Mouse (Mus musculus): Measurements from ENCODE around the gene Mybph.

The Mybph gene

GRCm38 (mm10) chr1:134193126-134193525 is at the start of gene Mybph:
Mybph (plus strand) TSS chr1:134193448.
- DNase-seq (ENCODE audit: low read depth) = no peak

- no peak for DNase-seq (ENCODE audit: low read depth)
Measured at GRCm38 (mm10) chr1:134146066-134146465, 47.2 kb upstream of the Mybph start.

GRCm38 (mm10) chr1:134150076-134150475 is 43.2 kb upstream of the Mybph start:
- no peak for DNase-seq (ENCODE audit: low read depth)

- no peak for DNase-seq (ENCODE audit: low read depth)
Measured at GRCm38 (mm10) chr1:134150745-134151144, 42.5 kb upstream of the Mybph start.

GRCm38 (mm10) chr1:134151655-134152412 is 41.4 kb upstream of the Mybph start:
- peak; percentile 78 for DNase-seq (ENCODE audit: low read depth)

GRCm38 (mm10) chr1:134152626-134153590 is 40.3 kb upstream of the Mybph start:
- no peak for DNase-seq (ENCODE audit: low read depth)

GRCm38 (mm10) chr1:134154121-134154520 is 39.1 kb upstream of the Mybph start:
- no peak for DNase-seq (ENCODE audit: low read depth)

- DNase-seq (ENCODE audit: low read depth) = peak; percentile 23
Measured at GRCm38 (mm10) chr1:134154655-134155054, 38.6 kb upstream of the Mybph start.

- no peak for DNase-seq (ENCODE audit: low read depth)
Measured at GRCm38 (mm10) chr1:134160404-134160803, 32.8 kb upstream of the Mybph start.

- DNase-seq (ENCODE audit: low read depth) = no peak
Measured at GRCm38 (mm10) chr1:134161399-134161798, 31.8 kb upstream of the Mybph start.

- no peak for DNase-seq (ENCODE audit: low read depth)
Measured at GRCm38 (mm10) chr1:134162510-134163225, 30.6 kb upstream of the Mybph start.

GRCm38 (mm10) chr1:134163476-134163875 is 29.8 kb upstream of the Mybph start:
- DNase-seq (ENCODE audit: low read depth) = no peak

GRCm38 (mm10) chr1:134164454-134164853 is 28.8 kb upstream of the Mybph start:
- no peak for DNase-seq (ENCODE audit: low read depth)

- DNase-seq (ENCODE audit: low read depth) = no peak
Measured at GRCm38 (mm10) chr1:134166547-134166946, 26.7 kb upstream of the Mybph start.

GRCm38 (mm10) chr1:134167416-134168305 is 25.6 kb upstream of the Mybph start:
- no peak for DNase-seq (ENCODE audit: low read depth)

GRCm38 (mm10) chr1:134168567-134168966 is 24.7 kb upstream of the Mybph start:
- DNase-seq (ENCODE audit: low read depth) = no peak

- DNase-seq (ENCODE audit: low read depth) = no peak
Measured at GRCm38 (mm10) chr1:134168985-134169697, 24.1 kb upstream of the Mybph start.

GRCm38 (mm10) chr1:134173081-134173480 is 20.2 kb upstream of the Mybph start:
- DNase-seq (ENCODE audit: low read depth) = no peak

GRCm38 (mm10) chr1:134177976-134178375 is 15.3 kb upstream of the Mybph start:
- DNase-seq (ENCODE audit: low read depth) = no peak

- no peak for DNase-seq (ENCODE audit: low read depth)
Measured at GRCm38 (mm10) chr1:134182025-134182424, 11.2 kb upstream of the Mybph start, which contains the start of gene Chil1. Chil1 (plus strand) TSS chr1:134182176.
